Mouse (Mus musculus) hindbrain, embryonic 14.5 days (tissue): Measurements from ENCODE around the gene Ppp1r2. TPM values are rescaled to one million over a fixed set of nuclear protein-coding genes. Genes with fewer than 3 reads are reported as not detected.

Experiments
- ATAC-seq: fragments of 200-750 bp; cut with Nextera tagmentation; 2 replicates; pipeline ENCODE4 v1.8.0; 2017; ENCODE audit warnings: moderate number of reproducible peaks, mild to moderate bottlenecking, moderate TSS enrichment, moderate library complexity; ENCODE audit not compliant: low FRiP score
- DNase-seq: peaks from one replicate; pipeline ENCODE4 v3.0.0-alpha.2; 2015; ENCODE audit warnings: low spot score
- H3K27ac ChIP-seq: fragments of 300-500 bp; sonication (generic); 2 replicates; pipeline ENCODE4 v1.5.1; 2014; ENCODE audit warnings: mild to moderate bottlenecking, moderate library complexity
- H3K27me3 ChIP-seq: fragments of 300-500 bp; sonication (generic); 2 replicates; pipeline ENCODE4 v1.6.1; 2014; ENCODE audit warnings: mild to moderate bottlenecking, low read length, mixed read lengths; ENCODE audit not compliant: control insufficient read depth, insufficient read depth
- H3K36me3 ChIP-seq: fragments of 300-500 bp; sonication (generic); replicated peaks from 2 replicates; pipeline ENCODE4 v1.6.1; 2014; ENCODE audit not compliant: control insufficient read depth, insufficient read depth
- H3K4me1 ChIP-seq: fragments of 300-500 bp; sonication (generic); replicated peaks from 2 replicates; pipeline ENCODE4 v1.6.1; 2014; ENCODE audit warnings: antibody characterized with exemption, low read length, mixed read lengths; ENCODE audit not compliant: control insufficient read depth, insufficient read depth
- H3K4me2 ChIP-seq: fragments of 300-500 bp; sonication (generic); replicated peaks from 2 replicates; pipeline ENCODE4 v1.6.1; 2014; ENCODE audit warnings: mild to moderate bottlenecking, moderate library complexity
- H3K4me3 ChIP-seq: fragments of 300-500 bp; sonication (generic); replicated peaks from 2 replicates; pipeline ENCODE4 v1.5.1; 2014; ENCODE audit warnings: mild to moderate bottlenecking, low read length
- H3K9ac ChIP-seq: fragments of 300-500 bp; sonication (generic); 2 replicates; pipeline ENCODE4 v1.6.1; 2014
- H3K9me3 ChIP-seq: fragments of 300-500 bp; sonication (generic); 2 replicates; pipeline ENCODE4 v1.6.1; 2016; ENCODE audit warnings: low read length; ENCODE audit not compliant: control insufficient read depth
- WGBS: fragments of 180-500 bp; shearing (Covaris S2); extraction: QIAGEN DNeasy Blood & Tissue Kit; methylation state at CpG from one replicate; pipeline ENCODE4 v1.1.7; 2014; 5-methylcytosine and 5-hydroxymethylcytosine counted together
- polyA plus RNA-seq: library from polyadenylated mRNA; unstranded; fragments of >200 nt; fragmentation: Nextera tagmentation; extraction: Ambion mirVana; gene quantifications from 2 replicates; pipeline ENCODE4 v1.2.1, GENCODE M21; 2014

Gene Ppp1r2
- polyA plus RNA-seq, 1 experiment from 2014 or later: 107 TPM

DNA sequence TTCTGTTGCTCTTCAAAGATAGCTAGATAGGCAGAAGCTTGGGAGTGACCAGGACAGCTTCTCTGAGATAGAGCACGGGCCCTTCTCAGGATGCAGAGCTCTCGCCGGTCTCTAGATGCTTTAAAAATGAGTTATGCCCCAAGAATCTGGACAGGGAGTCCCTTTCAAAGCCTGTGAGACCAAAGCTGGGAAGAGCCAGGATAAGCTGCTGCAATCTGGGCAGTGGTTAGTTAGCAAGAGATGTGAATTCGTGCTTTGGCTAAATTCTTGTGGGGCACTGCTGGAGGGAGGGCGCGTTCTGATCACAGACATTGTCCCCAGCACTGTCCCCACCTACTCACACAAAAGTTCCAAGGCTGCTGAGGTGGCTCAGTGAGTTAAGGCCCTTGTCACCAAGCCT lies 3.5 kb upstream of the Ppp1r2 start:
- Histone ChIP-seq H3K9me3 (no peaks in the 10 kb centered on the region), H3K9ac (no peak overlapping the region), H3K4me1 (peaks cover 5% of the 10 kb centered on the region), H3K36me3 (no peaks in the 10 kb centered on the region), H3K27me3 (no peaks in the 10 kb centered on the region), H3K27ac (no peak overlapping the region), H3K4me3 (no peak overlapping the region), H3K4me2 (no peak overlapping the region)
- ATAC-seq: no peak
- 88% methylated on average over 6 of the region's 6 CpGs for WGBS
- DNase-seq: no peak

DNA sequence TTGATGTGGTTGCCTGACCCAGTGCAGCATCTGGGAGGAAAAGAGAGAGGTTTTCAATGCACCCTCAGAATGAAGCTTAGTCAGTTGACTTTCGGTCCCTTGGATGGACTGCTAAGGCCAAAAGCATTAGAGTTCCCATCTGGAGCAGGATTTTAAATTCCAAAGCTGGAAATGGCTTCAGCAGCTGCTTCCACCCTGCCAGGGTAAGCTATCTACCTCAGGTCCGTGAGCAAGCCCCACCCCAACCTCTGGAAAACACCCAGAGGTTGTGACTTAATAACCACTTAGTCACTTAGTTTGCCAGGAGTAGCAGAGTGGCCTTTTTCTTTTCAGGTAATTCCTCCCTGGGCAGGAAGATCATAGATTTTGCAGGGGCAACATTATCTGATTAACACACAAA lies 3.0 kb upstream of the Ppp1r2 start:
- ATAC-seq: no peak

DNA sequence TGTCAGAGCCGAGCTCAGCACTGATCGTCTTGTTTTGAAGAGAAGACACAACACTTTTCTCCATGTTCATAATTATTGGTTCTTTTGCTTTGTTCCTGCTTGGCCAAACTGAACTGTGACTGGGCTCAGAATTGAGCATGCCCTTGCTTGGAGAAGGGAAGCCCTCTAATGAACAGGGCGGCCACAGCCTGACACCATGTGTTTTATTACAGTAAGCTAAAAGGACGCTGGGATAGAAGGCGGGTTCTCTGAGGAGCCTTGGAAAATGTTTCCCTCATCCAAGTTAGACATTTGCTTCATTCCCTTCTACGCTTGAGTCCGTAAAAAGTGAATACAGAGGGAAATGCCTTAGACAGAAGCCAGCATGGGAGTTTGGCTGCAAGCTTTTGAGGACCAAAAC lies 1.9 kb upstream of the Ppp1r2 start:
- Histone ChIP-seq H3K27me3 (no peaks in the 10 kb centered on the region), H3K27ac (no peak overlapping the region), H3K9ac (no peak overlapping the region), H3K36me3 (no peaks in the 10 kb centered on the region), H3K4me3 (no peak overlapping the region), H3K9me3 (no peaks in the 10 kb centered on the region), H3K4me1 (peaks cover 20% of the 10 kb centered on the region), H3K4me2 (no peak overlapping the region)
- ATAC-seq (no peak), DNase-seq (no peak)
- WGBS: 90% methylated on average over 7 of the region's 7 CpGs

More for the DNA sequence above, 3.0 kb upstream of the Ppp1r2 start:
- H3K4me1 ChIP-seq: peaks cover 10% of the 10 kb centered on the region
- no peak overlapping the region for H3K4me3 ChIP-seq
- no peak overlapping the region for H3K4me2 ChIP-seq
- 75% methylated on average over 2 of the region's 2 CpGs for WGBS
- H3K9ac ChIP-seq: no peak overlapping the region
- no peaks in the 10 kb centered on the region for H3K27me3 ChIP-seq
- no peaks in the 10 kb centered on the region for H3K36me3 ChIP-seq
- H3K9me3 ChIP-seq: no peaks in the 10 kb centered on the region
- no peak overlapping the region for H3K27ac ChIP-seq
- DNase-seq: no peak

DNA sequence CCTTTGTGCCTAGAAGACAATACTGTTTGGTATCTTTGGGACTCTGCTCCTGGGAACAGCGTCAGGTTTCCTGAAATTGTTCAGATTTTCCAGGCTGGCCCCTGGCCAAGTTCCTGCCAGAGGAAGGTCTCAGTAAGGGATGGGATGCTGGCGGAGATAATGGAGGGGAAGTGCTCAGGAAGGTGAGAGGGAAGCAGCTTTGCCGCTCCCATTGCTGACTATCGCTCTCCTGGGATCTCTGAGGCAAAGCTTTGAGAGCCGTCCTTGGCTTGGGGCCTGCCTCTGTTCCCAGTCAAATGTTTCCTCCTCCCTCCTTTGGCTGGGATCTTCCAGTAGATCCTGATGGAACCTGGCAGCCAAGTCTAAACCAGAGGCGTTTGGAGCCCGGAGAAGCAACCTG lies 1.5 kb upstream of the Ppp1r2 start:
- Histone ChIP-seq H3K36me3 (no peaks in the 10 kb centered on the region), H3K4me2 (no peak overlapping the region), H3K4me1 (peaks cover 20% of the 10 kb centered on the region), H3K27me3 (no peaks in the 10 kb centered on the region), H3K9me3 (no peaks in the 10 kb centered on the region), H3K9ac (no peak overlapping the region), H3K4me3 (no peak overlapping the region), H3K27ac (no peak overlapping the region)
- no peak for DNase-seq
- no peak for ATAC-seq
- WGBS: 57% methylated on average over 7 of the region's 7 CpGs

DNA sequence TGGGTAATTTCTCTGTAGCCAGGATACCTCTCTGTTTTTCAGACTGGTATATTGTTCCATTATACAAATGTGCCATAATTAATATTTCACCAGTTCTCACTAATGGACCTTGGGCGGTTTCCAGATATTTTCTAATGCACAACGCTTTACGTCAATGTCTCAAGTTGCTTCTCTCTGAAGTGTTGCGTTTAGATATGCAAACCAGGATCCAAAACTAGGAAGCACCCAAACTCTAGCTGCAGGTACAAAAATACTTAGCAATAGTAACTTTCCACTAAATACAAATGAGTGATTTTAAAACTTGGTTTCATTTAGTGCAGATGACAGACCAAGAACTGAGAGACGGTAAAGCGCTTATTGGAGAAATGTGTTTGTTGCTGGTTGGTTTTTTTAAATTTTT lies 993 bp downstream of the Ppp1r2 start:
- Histone ChIP-seq H3K4me1 (peaks cover 22% of the 10 kb centered on the region), H3K27me3 (no peaks in the 10 kb centered on the region), H3K36me3 (no peaks in the 10 kb centered on the region), H3K4me3 (peak overlapping the region; percentile 95), H3K9ac (peak overlapping the region; percentile 97), H3K9me3 (no peaks in the 10 kb centered on the region), H3K4me2 (peak overlapping the region; percentile 62), H3K27ac (peak overlapping the region; percentile 93; the same call in 1 of the 2 replicates)
- peak; percentile 35 for DNase-seq
- no peak for ATAC-seq
- 3% methylated on average over 6 of the region's 6 CpGs for WGBS

DNA sequence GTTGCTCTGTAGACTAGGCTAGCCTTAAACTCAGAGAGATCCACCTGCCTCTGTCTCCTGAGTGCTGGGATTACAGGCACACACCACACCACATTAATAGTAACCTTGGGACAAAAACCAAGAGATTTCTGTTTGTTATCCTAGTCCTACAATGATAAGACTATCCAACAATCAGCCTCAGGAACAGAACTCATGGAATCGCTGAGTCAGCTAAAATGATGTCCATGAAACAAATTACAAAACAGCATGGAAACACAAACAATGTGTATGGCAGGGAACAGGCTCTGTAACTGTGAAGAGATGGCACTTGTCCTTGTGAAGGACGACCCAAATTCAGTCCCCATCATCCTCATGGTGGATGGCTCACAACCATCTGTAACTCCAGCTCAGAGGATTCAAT lies 8.4 kb downstream of the Ppp1r2 start:
- Histone ChIP-seq H3K4me3 (no peak overlapping the region), H3K27me3 (no peaks in the 10 kb centered on the region), H3K9ac (no peak overlapping the region), H3K4me1 (0 out of 2 replicates have a peak, but pooled peaks cover 3% of the 10 kb centered on the region), H3K9me3 (no peaks in the 10 kb centered on the region), H3K27ac (no peak overlapping the region), H3K4me2 (no peak overlapping the region), H3K36me3 (peaks cover 22% of the 10 kb centered on the region)
- ATAC-seq (no peak), DNase-seq (no peak)
- WGBS: 98% methylated on average over 2 of the region's 2 CpGs

DNA sequence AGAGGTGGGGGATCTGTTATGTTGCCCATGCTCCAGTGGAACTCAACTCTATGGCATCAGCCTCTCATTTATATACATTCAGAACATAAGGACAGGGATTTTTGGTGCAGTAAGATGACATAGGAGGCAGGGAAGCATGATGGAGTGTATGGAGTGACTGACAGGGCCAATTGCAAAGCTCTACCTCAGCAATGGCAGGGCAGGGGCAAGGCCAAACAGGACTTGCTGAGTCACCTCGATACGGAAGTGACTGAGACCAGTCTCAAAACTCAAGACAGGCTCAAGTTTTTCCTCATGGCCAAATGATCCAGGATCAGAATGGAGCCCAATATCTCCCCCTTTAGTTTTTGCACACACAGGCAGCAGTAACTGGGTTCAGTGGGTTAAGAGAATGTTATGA lies 18.9 kb downstream of the Ppp1r2 start:
- H3K27ac ChIP-seq: no peak overlapping the region
- peaks cover 69% of the 10 kb centered on the region for H3K36me3 ChIP-seq
- no peaks in the 10 kb centered on the region for H3K9me3 ChIP-seq
- no peaks in the 10 kb centered on the region for H3K4me1 ChIP-seq
- WGBS: 94% methylated on average over 2 of the region's 2 CpGs
- no peak overlapping the region for H3K4me3 ChIP-seq
- DNase-seq (no peak), ATAC-seq (no peak)
- no peaks in the 10 kb centered on the region for H3K27me3 ChIP-seq
- no peak overlapping the region for H3K9ac ChIP-seq
- no peak overlapping the region for H3K4me2 ChIP-seq

DNA sequence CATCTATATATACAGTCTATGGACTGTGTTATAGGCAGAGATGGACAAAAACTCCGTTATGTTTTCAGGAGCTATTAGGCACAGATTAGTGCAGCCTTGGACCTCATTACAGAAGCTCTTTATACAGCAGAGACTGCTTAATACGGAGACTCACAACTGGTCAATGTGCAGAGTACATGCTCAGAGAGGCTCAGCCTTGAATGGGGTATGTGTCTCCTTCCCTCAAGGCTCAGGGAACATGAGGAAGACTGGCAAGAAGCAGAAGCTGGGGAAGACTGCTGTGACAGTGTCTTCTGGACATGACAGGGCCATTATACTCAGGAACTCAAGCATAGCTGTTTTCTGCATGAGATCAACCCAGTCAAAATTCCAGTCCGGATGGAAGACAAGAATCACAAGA lies 19.4 kb downstream of the Ppp1r2 start:
- DNase-seq (no peak), ATAC-seq (no peak)
- Histone ChIP-seq H3K9me3 (no peaks in the 10 kb centered on the region), H3K4me3 (no peak overlapping the region), H3K4me2 (no peak overlapping the region), H3K27me3 (no peaks in the 10 kb centered on the region), H3K9ac (no peak overlapping the region), H3K36me3 (peaks cover 65% of the 10 kb centered on the region), H3K27ac (no peak overlapping the region), H3K4me1 (no peaks in the 10 kb centered on the region)
- WGBS: 77% methylated on average over 3 of the region's 3 CpGs

DNA sequence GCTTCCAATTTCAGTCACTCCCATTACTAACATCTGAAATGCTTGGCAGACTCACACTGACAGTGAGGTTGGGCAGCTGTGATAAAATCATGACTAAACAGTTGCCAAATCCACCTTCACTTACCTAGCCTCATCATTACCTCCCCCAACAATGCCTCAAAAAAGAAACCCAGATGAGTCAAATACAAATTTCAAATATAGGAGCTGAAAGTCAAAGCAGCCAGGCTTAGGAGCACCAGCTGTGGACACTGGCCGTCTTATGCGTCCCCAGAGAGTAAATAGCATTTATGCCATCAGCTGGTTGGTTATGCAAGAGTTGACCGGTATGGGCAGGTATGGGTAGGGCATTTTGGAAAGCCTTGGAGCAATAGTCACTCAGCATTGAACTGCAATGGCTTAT lies 25.7 kb downstream of the Ppp1r2 start:
- H3K4me2 ChIP-seq: no peak overlapping the region
- H3K9ac ChIP-seq: no peak overlapping the region
- DNase-seq (no peak), ATAC-seq (no peak)
- H3K27ac ChIP-seq: no peak overlapping the region
- no peak overlapping the region for H3K4me3 ChIP-seq
- 76% methylated on average over 3 of the region's 3 CpGs for WGBS
- no peaks in the 10 kb centered on the region for H3K9me3 ChIP-seq
- H3K4me1 ChIP-seq: no peaks in the 10 kb centered on the region
- H3K36me3 ChIP-seq: peaks cover 9% of the 10 kb centered on the region
- H3K27me3 ChIP-seq: no peaks in the 10 kb centered on the region

DNA sequence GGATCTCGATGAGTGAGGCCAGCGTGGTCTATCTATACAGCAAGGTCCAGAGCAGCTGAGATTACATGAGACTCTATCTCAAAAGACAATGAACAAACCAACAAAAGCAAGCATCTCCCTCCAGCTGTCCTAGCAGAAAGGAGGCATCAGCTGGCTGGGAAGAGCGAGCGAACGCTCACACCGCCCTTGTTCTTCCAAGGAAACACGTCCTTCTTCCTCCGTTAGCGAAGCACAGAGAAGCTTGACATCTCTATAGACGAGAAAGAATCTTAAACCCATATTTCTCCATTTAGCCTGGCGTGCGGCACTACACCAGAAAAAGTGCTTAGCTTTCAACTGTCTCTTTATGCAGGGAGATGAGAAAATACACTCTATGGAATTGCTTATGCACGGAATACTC lies 26.4 kb downstream of the Ppp1r2 start:
- no peak overlapping the region for H3K4me3 ChIP-seq
- H3K27ac ChIP-seq: no peak overlapping the region
- H3K9ac ChIP-seq: no peak overlapping the region
- no peaks in the 10 kb centered on the region for H3K27me3 ChIP-seq
- DNase-seq: no peak
- WGBS: 77% methylated on average over 13 of the region's 13 CpGs
- H3K36me3 ChIP-seq: peaks cover 9% of the 10 kb centered on the region
- H3K4me1 ChIP-seq: no peaks in the 10 kb centered on the region
- no peak for ATAC-seq
- no peaks in the 10 kb centered on the region for H3K9me3 ChIP-seq
- H3K4me2 ChIP-seq: no peak overlapping the region
